Mouse (Mus musculus) lung, adult 2 months (tissue): ENCODE results near the gene Phykpl.

Experiments used
- CTCF ChIP-seq: fragments of 200-500 bp; IDR thresholded peaks from 2 replicates; pipeline ENCODE4 v1.5.1; 2011; ENCODE audit warnings: mild to moderate bottlenecking, low read length, control low read depth; ENCODE audit not compliant: insufficient read depth
- POLR2A ChIP-seq: fragments of 200-500 bp; IDR thresholded peaks from 2 replicates; pipeline ENCODE4 v1.6.1; 2011; ENCODE audit warnings: low read depth, mild to moderate bottlenecking, control low read depth, low read length, borderline replicate concordance; ENCODE audit errors: extremely low read depth

GRCm38 (mm10) chr11:51649111-51649888 lies 64.7 kb downstream of the Phykpl start:
- no peak for TF ChIP-seq POLR2A
- TF ChIP-seq CTCF: no peak
